Mouse (Mus musculus): ENCODE results near the gene 2310007B03Rik. TPM values are rescaled to one million over a fixed set of nuclear protein-coding genes. Genes with fewer than 3 reads are reported as not detected.

The 2310007B03Rik gene
- polyA plus RNA-seq, 1 experiment from 2014 or later, result 1.4 TPM

- H3K27me3 ChIP-seq, result peaks cover 3% of the 10 kb centered on the region; the same call in 1 of the 2 replicates
- WGBS, result 2% methylated on average over 44 of the region's 44 CpGs
- peak overlapping the region; percentile 85 for H3K27ac ChIP-seq
- ATAC-seq (ENCODE audit: insufficient number of reproducible peaks, insufficient read depth, low FRiP score, low TSS enrichment, low read depth), result peak; percentile 63
- peak overlapping the region; percentile 67 for H3K9ac ChIP-seq
- peak overlapping the region; percentile 79 for H3K4me2 ChIP-seq
- no peaks in the 10 kb centered on the region for H3K9me3 ChIP-seq
- H3K4me1 ChIP-seq, result peaks cover 33% of the 10 kb centered on the region
- H3K36me3 ChIP-seq, result no peaks in the 10 kb centered on the region
- H3K4me3 ChIP-seq, result peak overlapping the region; percentile 39
Observed at GRCm38 (mm10) chr1:93176525-93177332, 16.0 kb upstream of the 2310007B03Rik start.

GRCm38 (mm10) chr1:93175849-93176248, 15.1 kb upstream of the 2310007B03Rik start:
- no peaks in the 10 kb centered on the region for H3K36me3 ChIP-seq
- H3K4me1 ChIP-seq, result peaks cover 33% of the 10 kb centered on the region
- H3K4me2 ChIP-seq, result peak overlapping the region; percentile 79
- no peak for ATAC-seq (ENCODE audit: insufficient number of reproducible peaks, insufficient read depth, low FRiP score, low TSS enrichment, low read depth)
- H3K9me3 ChIP-seq, result no peaks in the 10 kb centered on the region
- peak overlapping the region; percentile 8; the same call in 1 of the 2 replicates for H3K9ac ChIP-seq
- 16% methylated on average over 6 of the region's 6 CpGs for WGBS
- H3K4me3 ChIP-seq, result peak overlapping the region; percentile 39
- peaks cover 3% of the 10 kb centered on the region; the same call in 1 of the 2 replicates for H3K27me3 ChIP-seq
- H3K27ac ChIP-seq, result peak overlapping the region; percentile 85

- ATAC-seq (ENCODE audit: insufficient number of reproducible peaks, insufficient read depth, low FRiP score, low TSS enrichment, low read depth), result peak; percentile 39; the same call in 1 of the 2 replicates
- Histone ChIP-seq H3K9ac (no peak overlapping the region), H3K4me1 (peaks cover 33% of the 10 kb centered on the region), H3K27me3 (peaks cover 3% of the 10 kb centered on the region; the same call in 1 of the 2 replicates), H3K4me2 (no peak overlapping the region), H3K27ac (no peak overlapping the region), H3K9me3 (no peaks in the 10 kb centered on the region), H3K4me3 (no peak overlapping the region), H3K36me3 (no peaks in the 10 kb centered on the region)
- WGBS, result 1% methylated on average over 4 of the region's 4 CpGs
Observed at GRCm38 (mm10) chr1:93174399-93174798, 13.7 kb upstream of the 2310007B03Rik start.

GRCm38 (mm10) chr1:93173665-93174064, 12.9 kb upstream of the 2310007B03Rik start:
- no peak for ATAC-seq (ENCODE audit: insufficient number of reproducible peaks, insufficient read depth, low FRiP score, low TSS enrichment, low read depth)

GRCm38 (mm10) chr1:93168295-93168775, 7.6 kb upstream of the 2310007B03Rik start, which contains the start of gene Crocc2:
Gene Crocc2 (plus strand): TSS chr1:93168725.
- peaks cover 3% of the 10 kb centered on the region; the same call in 1 of the 2 replicates for H3K27me3 ChIP-seq
- peaks cover 4% of the 10 kb centered on the region; the same call in 1 of the 2 replicates for H3K4me1 ChIP-seq
- no peak within 1 kb of the TSS for H3K27ac ChIP-seq
- no peak within 1 kb of the TSS for H3K4me3 ChIP-seq
- H3K36me3 ChIP-seq, result no peaks in the 10 kb centered on the region
- 35% methylated on average over 10 of the region's 10 CpGs for WGBS
- H3K4me2 ChIP-seq, result no peak within 1 kb of the TSS
- no peak within 1 kb of the TSS for H3K9ac ChIP-seq
- H3K9me3 ChIP-seq, result no peaks in the 10 kb centered on the region
- ATAC-seq (ENCODE audit: insufficient number of reproducible peaks, insufficient read depth, low FRiP score, low TSS enrichment, low read depth), result no peak

More at GRCm38 (mm10) chr1:93173665-93174064, 12.9 kb upstream of the 2310007B03Rik start:
- Histone ChIP-seq H3K27ac (no peak overlapping the region), H3K4me1 (peaks cover 33% of the 10 kb centered on the region), H3K9me3 (no peaks in the 10 kb centered on the region), H3K36me3 (no peaks in the 10 kb centered on the region), H3K27me3 (peaks cover 3% of the 10 kb centered on the region; the same call in 1 of the 2 replicates), H3K9ac (no peak overlapping the region), H3K4me2 (no peak overlapping the region), H3K4me3 (no peak overlapping the region)
- WGBS, result 58% methylated on average over 4 of the region's 4 CpGs

GRCm38 (mm10) chr1:93166346-93167079, 5.8 kb upstream of the 2310007B03Rik start:
- WGBS, result 81% methylated on average over 11 of the region's 11 CpGs
- Histone ChIP-seq H3K27me3 (no peaks in the 10 kb centered on the region), H3K9me3 (no peaks in the 10 kb centered on the region), H3K4me2 (no peak overlapping the region), H3K36me3 (no peaks in the 10 kb centered on the region), H3K4me1 (peaks cover 4% of the 10 kb centered on the region; the same call in 1 of the 2 replicates), H3K9ac (no peak overlapping the region), H3K27ac (no peak overlapping the region), H3K4me3 (no peak overlapping the region)
- ATAC-seq (ENCODE audit: insufficient number of reproducible peaks, insufficient read depth, low FRiP score, low TSS enrichment, low read depth), result no peak

- ATAC-seq (ENCODE audit: insufficient number of reproducible peaks, insufficient read depth, low FRiP score, low TSS enrichment, low read depth), result no peak
- H3K4me3 ChIP-seq, result no peak overlapping the region
- no peak overlapping the region for H3K9ac ChIP-seq
- no peaks in the 10 kb centered on the region for H3K36me3 ChIP-seq
- H3K4me1 ChIP-seq, result peaks cover 8% of the 10 kb centered on the region; the same call in 1 of the 2 replicates
- no peaks in the 10 kb centered on the region for H3K27me3 ChIP-seq
- H3K27ac ChIP-seq, result no peak overlapping the region
- no peak overlapping the region for H3K4me2 ChIP-seq
- no peaks in the 10 kb centered on the region for H3K9me3 ChIP-seq
- WGBS, result 74% methylated on average over 9 of the region's 9 CpGs
Observed at GRCm38 (mm10) chr1:93165447-93165846, 4.7 kb upstream of the 2310007B03Rik start.

- no peak overlapping the region for H3K9ac ChIP-seq
- peaks cover 12% of the 10 kb centered on the region for H3K4me1 ChIP-seq
- H3K27ac ChIP-seq, result no peak overlapping the region
- H3K4me2 ChIP-seq, result no peak overlapping the region
- ATAC-seq (ENCODE audit: insufficient number of reproducible peaks, insufficient read depth, low FRiP score, low TSS enrichment, low read depth), result no peak
- H3K9me3 ChIP-seq, result no peaks in the 10 kb centered on the region
- H3K36me3 ChIP-seq, result no peaks in the 10 kb centered on the region
- H3K4me3 ChIP-seq, result no peak overlapping the region
- no peaks in the 10 kb centered on the region for H3K27me3 ChIP-seq
- WGBS, result 85% methylated on average over 7 of the region's 7 CpGs
Observed at GRCm38 (mm10) chr1:93162588-93162987, 1.8 kb upstream of the 2310007B03Rik start.

GRCm38 (mm10) chr1:93161921-93162320, 1.2 kb upstream of the 2310007B03Rik start:
- no peaks in the 10 kb centered on the region for H3K36me3 ChIP-seq
- H3K4me3 ChIP-seq, result no peak overlapping the region
- H3K9ac ChIP-seq, result no peak overlapping the region
- 76% methylated on average over 10 of the region's 10 CpGs for WGBS
- no peak overlapping the region for H3K27ac ChIP-seq
- H3K4me1 ChIP-seq, result peaks cover 12% of the 10 kb centered on the region
- no peak overlapping the region for H3K4me2 ChIP-seq
- H3K9me3 ChIP-seq, result no peaks in the 10 kb centered on the region
- no peaks in the 10 kb centered on the region for H3K27me3 ChIP-seq
- no peak for ATAC-seq (ENCODE audit: insufficient number of reproducible peaks, insufficient read depth, low FRiP score, low TSS enrichment, low read depth)

GRCm38 (mm10) chr1:93161350-93161749, 602 bp upstream of the 2310007B03Rik start:
- 61% methylated on average over 8 of the region's 8 CpGs for WGBS
- 0 out of 2 replicates have a peak, but pooled peaks have one; percentile 5 for ATAC-seq (ENCODE audit: insufficient number of reproducible peaks, insufficient read depth, low FRiP score, low TSS enrichment, low read depth)
- Histone ChIP-seq H3K4me2 (no peak overlapping the region), H3K4me3 (no peak overlapping the region), H3K4me1 (peaks cover 12% of the 10 kb centered on the region), H3K27me3 (no peaks in the 10 kb centered on the region), H3K9me3 (no peaks in the 10 kb centered on the region), H3K27ac (no peak overlapping the region), H3K36me3 (no peaks in the 10 kb centered on the region), H3K9ac (no peak overlapping the region)

Data from embryonic facial prominence, embryonic 13.5 days (tissue).